Mouse (Mus musculus): Measurements from ENCODE around the gene Dnase2a.

Gene Dnase2a

GRCm38 (mm10) chr8:84936962-84937546 is 28.7 kb downstream of the Dnase2a start, which contains the start of gene Mast1:
Gene Mast1, minus strand, starts transcription at chr8:84937359.
- DNase-seq (ENCODE audit: low spot score in 2 of 2), result peak; percentile 56 to 69

- DNase-seq (ENCODE audit: low spot score in 2 of 2), result no peak
These were observed 29.5 kb downstream of the Dnase2a start for GRCm38 (mm10) chr8:84937620-84938485.

DNA sequence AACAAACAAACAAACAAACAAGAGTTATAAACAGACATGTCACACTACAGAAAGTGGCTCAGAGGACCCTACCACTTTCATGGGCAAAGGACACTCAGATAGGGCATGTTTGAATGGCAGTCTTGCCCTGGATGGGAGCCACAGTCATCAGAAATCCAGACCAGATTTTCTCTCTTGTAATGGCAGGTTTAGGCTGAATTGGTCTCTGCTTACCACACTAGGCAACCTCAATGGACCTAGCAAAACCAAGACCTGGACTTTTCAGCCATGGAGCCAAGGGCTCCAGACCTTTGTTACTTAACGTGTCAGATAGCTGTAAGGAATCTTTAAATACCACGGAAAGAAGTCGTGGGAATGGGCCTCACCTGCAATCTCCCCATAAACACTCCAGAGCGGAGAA is 35.3 kb downstream of the Dnase2a start:
- no peak for DNase-seq (ENCODE audit: low spot score in 2 of 2)

DNA sequence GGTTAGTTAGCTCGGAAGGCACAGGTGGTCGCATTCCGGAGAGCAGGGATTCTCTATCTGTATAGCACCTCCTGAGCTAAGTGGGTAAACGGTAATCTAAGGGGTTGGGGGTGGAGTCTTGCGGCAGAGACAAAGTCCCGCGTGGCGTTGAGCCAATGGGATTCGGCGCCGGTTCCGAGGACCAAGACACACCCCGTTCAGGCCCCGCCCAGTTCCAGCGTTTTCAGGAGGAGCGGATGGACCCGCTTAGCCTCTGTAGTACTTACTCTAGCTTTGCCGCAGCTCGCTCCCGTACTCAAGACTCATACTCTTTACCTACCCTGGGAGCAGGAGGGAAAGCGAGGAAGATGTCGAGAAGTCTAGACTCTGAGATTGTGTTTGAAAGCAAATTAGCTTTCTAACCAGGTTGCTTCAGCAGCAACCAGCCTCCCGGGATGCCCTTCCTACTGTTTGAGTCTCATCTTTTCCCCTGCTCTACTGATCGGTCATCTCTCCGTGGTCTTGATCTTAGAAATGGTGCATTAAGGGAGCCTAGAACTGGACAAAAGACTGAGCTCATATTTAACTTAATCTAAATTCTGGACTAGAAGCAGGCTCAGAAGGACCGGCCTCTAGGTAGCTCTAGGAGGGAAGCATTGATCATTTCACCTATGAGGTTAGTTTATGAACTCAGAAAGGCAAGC is 36.3 kb downstream of the Dnase2a start:
- DNase-seq (ENCODE audit: low spot score in 2 of 2), result peak in 1 of 2 experiments; percentile 28

GRCm38 (mm10) chr8:84945235-84945632 is 36.9 kb downstream of the Dnase2a start:
- no peak for DNase-seq (ENCODE audit: low spot score in 2 of 2)

DNA sequence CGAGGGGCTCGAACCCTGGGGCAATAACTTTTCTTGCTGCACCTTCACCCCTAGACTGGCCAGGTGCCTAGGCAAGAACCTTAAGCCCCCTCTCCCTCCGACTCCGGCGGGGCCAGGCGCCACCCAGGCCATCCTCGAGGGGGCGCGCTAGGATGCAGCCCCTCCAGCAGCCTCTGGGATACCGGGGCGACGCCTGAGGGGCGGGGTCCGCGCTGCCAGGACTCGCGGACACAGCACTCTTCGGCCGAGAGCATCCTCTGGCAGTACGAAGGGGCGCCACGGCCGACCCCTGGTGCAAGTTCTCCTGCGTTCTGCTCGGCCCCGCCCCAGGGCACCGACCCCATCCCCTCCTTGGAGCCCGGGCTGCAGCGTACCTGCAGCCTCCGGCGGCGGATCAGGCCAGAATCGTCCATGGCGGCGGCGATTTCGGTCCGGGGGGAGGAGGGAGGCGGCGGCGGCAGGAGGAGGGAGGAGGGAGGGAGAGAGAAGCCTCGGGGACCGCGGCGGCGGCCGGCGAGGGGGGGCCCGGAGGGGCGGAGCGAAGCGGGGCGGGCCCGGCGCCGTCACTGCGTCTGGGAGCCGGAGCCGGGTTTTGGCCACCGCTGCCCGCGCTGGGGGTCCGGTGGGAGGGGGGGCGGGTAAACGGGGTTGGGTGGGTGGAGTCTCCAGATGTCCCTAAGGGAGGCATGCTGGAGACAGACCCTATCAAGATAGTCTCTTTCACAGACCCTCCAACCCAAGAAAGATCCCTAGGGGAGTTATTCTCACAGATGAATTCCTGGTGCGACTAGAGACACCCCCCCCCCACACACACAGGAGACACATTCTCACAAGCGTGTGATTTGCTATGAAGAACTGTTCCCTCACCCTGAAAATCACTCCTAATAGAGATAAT is 37.5 kb downstream of the Dnase2a start:
- no peak for DNase-seq (ENCODE audit: low spot score in 2 of 2)

GRCm38 (mm10) chr8:84946528-84947240 is 38.3 kb downstream of the Dnase2a start, which contains the start of gene Rtbdn:
Gene Rtbdn, plus strand, starts transcription at chr8:84946991.
- no peak for DNase-seq (ENCODE audit: low spot score in 2 of 2)

GRCm38 (mm10) chr8:84947241-84947545 is 38.8 kb downstream of the Dnase2a start:
- DNase-seq (ENCODE audit: low spot score in 2 of 2), result peak in 1 of 2 experiments; percentile 33

DNA sequence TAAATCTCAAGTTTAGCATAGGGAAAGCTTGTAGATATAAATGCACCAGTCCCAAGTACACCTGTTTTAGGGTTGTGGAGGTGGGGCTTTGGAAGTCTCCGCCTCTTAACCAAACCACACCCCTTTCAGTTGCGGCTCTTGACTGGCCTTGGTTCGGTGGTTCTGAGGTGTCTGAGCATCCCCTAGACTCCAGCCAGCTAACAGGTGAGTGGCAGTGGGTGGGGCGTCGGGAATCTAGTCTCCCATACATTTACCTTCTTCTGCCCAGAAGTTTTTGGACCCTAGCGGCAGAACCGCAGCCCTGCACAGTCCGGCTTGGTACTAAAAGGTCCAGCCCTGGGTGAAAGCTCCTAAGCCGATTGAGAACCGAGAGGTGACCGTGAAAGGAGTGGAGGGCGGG is 41.4 kb downstream of the Dnase2a start:
- DNase-seq (ENCODE audit: low spot score in 2 of 2), result no peak

DNA sequence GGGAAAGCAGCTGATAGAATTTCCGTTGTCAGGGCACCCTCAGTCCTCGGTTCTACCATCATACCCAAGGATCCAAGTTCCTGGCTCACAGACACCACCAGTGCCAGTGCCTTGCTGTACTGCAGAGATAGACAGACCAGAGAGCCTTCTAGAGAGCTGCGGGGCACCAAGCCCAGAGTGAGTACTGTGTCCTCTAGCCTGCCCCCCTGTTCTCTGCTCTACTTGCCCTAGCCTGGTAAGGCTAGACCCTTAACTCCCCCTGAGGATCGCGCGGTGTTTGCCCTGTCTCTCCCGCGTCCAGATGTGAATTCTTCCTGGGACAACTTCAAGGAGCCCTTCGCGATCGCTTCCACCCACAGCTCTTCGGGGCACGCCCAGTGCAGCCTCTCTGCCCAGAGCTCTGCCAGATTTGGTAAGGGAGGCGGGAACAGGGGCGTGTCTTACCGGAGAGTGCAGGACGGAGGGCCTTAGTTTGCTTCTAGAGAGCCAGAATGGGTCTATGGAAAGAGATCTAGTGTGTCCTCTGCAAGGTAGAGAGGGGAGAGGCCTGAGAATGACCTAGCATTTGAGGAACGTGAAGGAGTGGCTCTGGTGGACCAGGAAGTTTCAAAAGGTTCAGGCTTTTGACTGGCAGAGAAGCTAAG is 44.4 kb downstream of the Dnase2a start:
- no peak for DNase-seq (ENCODE audit: low spot score in 2 of 2)

DNA sequence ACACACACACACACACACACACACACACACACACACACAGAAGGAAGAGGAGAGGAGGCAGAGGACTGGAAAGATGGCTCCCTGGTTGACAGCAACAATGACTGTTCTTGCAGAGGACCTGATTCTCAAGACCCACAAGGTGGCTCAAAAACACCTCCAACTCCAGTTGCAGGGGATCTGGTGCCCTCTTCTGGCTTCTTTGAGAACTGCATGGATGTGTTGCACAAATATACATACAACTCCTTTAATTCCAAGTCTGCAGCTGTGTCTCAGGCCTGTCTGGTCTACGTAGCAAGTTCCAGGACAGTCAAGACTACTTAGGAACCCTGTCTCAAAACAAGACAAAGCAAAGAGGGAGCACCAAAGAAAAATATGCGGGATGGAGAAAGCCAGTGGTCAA is 48.4 kb downstream of the Dnase2a start:
- DNase-seq (ENCODE audit: low spot score in 2 of 2), result peak; percentile 53 to 74

GRCm38 (mm10) chr8:84959811-84960210 is 51.5 kb downstream of the Dnase2a start:
- no peak for DNase-seq (ENCODE audit: low spot score in 2 of 2)

DNA sequence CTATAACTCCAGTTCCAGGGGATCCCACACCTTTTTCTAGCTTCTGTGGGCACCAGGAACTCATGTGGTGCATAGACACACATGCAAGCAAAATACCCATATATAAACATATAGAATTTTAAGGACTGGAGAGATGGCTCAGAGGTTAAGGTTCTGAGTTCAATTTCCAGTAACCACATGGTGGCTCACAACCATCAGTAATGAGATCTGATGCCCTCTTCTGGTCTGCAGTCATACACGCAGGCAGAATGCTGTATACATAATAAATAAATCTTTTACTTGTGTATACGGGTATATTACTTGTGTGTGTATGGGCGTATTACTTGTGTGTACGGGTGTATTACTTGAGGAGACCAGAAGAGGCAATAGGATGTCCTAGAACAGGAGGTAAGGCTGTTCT is 55.6 kb downstream of the Dnase2a start:
- DNase-seq (ENCODE audit: low spot score in 2 of 2), result no peak

DNA sequence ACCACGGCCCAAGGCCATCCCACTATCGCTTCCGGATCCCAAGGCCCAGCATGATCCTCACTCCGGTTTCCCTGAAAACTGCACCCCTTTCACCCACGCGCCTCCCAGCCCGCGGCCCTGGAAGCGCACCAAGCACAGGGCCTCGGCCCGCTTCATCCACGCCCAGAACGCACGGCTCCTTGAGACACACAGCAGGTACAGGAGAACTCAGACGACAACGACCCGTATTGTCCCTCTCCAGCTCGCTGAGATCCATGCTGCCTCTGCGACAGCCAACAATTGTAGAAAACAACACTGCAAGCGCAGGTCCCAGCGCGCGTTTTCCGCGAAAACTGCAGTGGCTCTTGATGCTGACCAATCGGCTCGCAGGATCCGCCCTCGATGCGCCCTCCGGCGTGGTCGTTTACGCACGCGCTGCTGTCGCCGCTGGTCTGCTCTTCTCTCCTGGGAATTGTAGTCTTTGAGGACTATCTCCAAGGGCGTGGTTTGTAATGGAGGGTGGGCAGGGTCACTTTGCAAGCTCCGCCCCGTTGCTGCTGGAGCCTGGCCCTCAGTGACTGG is 57.5 kb downstream of the Dnase2a start:
- DNase-seq (ENCODE audit: low spot score in 2 of 2), result peak; percentile 82 to 90

- no peak for DNase-seq (ENCODE audit: low spot score in 2 of 2)
These were observed 58.2 kb downstream of the Dnase2a start for GRCm38 (mm10) chr8:84966603-84967002.

DNA sequence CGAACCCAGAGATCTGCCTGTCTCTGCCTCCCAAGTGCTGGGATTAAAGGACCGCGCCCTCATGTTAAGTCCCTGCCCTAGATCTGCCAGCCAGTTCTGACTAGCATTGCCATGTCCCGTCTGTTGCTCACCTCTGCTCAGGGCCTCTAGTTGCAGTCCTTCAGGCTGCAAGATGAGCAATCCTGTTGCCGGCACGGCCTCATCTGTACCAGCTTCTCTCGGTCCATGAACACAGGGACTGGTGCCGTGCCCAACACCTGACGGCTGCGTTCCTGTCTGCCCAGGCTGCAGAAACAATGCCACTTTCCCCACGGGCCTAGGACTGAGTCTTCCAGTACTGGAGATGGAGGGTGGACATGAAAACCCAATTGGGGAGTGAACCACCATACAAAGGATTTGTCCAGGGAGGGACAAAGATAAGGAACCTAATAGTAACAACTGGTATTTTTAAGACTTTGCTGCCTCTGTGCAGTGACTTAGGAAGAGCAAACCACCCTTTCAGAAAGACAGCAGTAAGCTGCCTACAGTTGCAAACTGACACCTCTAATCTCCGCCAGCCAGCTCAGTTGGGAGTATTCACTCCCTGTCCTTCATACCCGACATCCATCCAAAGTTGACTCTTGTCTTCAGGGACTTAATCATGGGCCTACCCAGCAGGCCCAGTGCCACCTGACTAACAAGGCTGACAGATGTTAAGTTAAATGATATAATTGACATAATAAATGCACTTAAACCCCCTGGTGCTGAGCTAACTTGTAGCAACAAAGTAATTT is 59.4 kb downstream of the Dnase2a start:
- no peak for DNase-seq (ENCODE audit: low spot score in 2 of 2)

DNA sequence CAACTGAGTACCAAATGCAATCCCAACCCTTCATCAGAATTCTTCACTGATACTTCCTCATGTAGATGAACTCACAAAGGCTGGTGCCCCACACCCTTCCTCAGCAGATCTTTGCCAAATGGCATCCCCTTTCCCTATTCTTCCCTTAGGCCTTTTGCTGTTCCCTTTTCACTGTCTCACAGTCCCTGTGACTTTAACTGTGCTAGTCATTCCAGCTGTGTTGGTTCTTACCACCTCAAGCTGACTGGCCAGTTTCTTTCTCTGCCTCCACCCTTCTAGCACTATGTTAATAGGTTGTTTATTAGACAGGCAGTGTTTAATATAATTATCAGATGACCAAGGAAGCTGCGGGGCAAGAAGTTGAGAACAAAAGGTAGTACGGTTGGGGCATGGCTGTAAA is 60.3 kb downstream of the Dnase2a start:
- DNase-seq (ENCODE audit: low spot score in 2 of 2), result no peak

DNA sequence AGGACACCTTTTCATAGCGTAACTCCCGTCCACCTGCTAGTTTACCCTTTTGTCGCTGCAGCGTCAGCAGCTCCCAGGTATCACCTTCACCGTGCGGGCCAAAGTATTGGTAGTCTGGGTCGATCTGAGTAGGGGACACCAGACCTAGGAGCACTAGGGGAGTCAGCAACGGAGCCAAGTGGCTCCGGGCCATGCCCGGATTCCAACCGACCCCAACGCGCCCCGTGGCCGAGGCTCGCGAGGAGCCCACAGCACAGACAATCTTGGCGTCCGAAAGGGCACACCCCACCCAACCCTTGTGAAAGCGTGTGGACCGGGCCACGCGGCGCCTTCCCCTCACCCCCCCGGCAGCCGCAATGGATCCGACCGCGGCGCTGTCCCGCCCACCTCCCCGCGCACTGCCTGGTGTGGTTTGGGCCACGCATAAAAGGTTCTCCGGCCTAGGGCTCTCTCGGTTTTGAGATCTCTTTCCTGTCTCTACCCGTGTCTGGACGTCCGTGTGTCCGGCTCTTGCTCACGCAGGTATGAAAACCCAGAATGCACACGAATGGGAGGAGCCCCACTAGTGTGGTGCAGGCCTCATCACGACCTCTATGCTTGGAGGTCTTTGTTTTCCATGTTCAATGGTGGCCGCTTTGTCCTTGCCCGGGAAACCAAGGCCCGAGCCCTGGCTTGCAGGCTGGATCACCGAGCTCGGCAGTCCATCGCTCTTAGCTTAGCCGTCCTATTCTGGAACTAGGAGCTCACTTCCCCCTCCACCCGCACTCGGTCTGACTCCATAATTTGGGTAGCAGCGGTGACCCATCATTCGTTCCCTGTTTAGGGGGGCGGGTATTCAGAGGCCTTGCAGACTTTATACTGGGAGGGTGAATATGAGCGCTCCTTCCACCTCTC is 61.1 kb downstream of the Dnase2a start, which contains the start of the genes Gm49661, Prdx2 and Rnaseh2a:
TSS of gene Gm49661 (minus strand) at position 193 of the 894 bp plus-strand sequence.
TSS of gene Prdx2 (plus strand) at position 347 of the 894 bp plus-strand sequence.
TSS of gene Rnaseh2a (minus strand) at position 527 of the 894 bp plus-strand sequence.
- peak; percentile 35 to 37 for DNase-seq (ENCODE audit: low spot score in 2 of 2)
